Comparison of ENCODE assay signal across 18 mouse cellular contexts in genomic region chr1:39579139-39579538, GRCm38 (mm10). TPM values are rescaled to one million over a fixed set of nuclear protein-coding genes. Genes with fewer than 3 reads are reported as not detected.
DNase-seq lines count a peak whose midpoint lies in the region; ATAC-seq and TF ChIP-seq lines count a peak whose summit lies in the region.
"Had no signal": no experiment of that assay in that cellular context is flagged by ENCODE, and none has a peak within 500 bp of the region (broad histone marks: within the 10 kb centered on the region; RNA-seq: fewer than 3 reads in every experiment).

No protein-coding gene starts in this region.

- no peak for TF ChIP-seq POLR2A in heart, adult 2 months (IDR thresholded peaks at IDR 0.05; ENCODE audit: insufficient read depth, low read depth, low read length)
- TF ChIP-seq POLR2A in bone marrow, adult 2 months (IDR thresholded peaks at IDR 0.05; ENCODE audit: borderline replicate concordance, control insufficient read depth, low read depth, low read length), result no peak

- TF ChIP-seq EP300 in heart, adult 2 months (IDR thresholded peaks at IDR 0.05; ENCODE audit: insufficient read depth, low read depth, low read length), result no peak
- no peak for TF ChIP-seq EP300 in lung, postnatal 0 days (IDR thresholded peaks at IDR 0.05)

- WGBS in heart, adult 2 months, result 66% methylated on average over 6 of the region's 6 CpGs
- WGBS in bone marrow, adult 2 months, result 14% methylated on average over 6 of the region's 6 CpGs
- 51% methylated on average over 6 of the region's 6 CpGs for WGBS in lung, postnatal 0 days

- no peaks in the 10 kb centered on the region for H3K79me2 ChIP-seq in heart, adult 2 months (replicated peaks; ENCODE audit: control insufficient read depth, insufficient read depth, low read length)

- H3K27me3 ChIP-seq in heart, adult 2 months (ENCODE audit: control insufficient read depth, insufficient read depth, low read length), result no peaks in the 10 kb centered on the region
- H3K27me3 ChIP-seq in lung, postnatal 0 days (replicated peaks; ENCODE audit: insufficient read depth, low read length), result no peaks in the 10 kb centered on the region
- H3K27me3 ChIP-seq: forebrain, embryonic 15.5 days; hindbrain, embryonic 13.5 days; limb, embryonic 12.5 days; midbrain, embryonic 12.5 days had no signal

- no peak for ATAC-seq in lung, postnatal 0 days
- 0 out of 2 replicates have a peak, but pooled peaks have one; percentile 14 for ATAC-seq in monocyte, adult 5-6 weeks (replicated peaks; ENCODE audit: insufficient number of reproducible peaks, low FRiP score, low TSS enrichment, poor library complexity, severe bottlenecking)
- no peak for ATAC-seq in CD4-positive, CD25-positive, alpha-beta regulatory T cell, adult 4 months
- ATAC-seq: forebrain, embryonic 15.5 days had no signal

- no peaks in the 10 kb centered on the region for H3K36me3 ChIP-seq in heart, adult 2 months (ENCODE audit: control insufficient read depth, insufficient read depth, low read length)
- H3K36me3 ChIP-seq in lung, postnatal 0 days (ENCODE audit: insufficient read depth, low read length), result no peaks in the 10 kb centered on the region
- H3K36me3 ChIP-seq: forebrain, embryonic 15.5 days; hindbrain, embryonic 13.5 days; limb, embryonic 12.5 days; midbrain, embryonic 12.5 days had no signal

- intact Hi-C loops in heart, adult 2 months (cut with DNase I), result no loop called here
- intact Hi-C loops in heart, postnatal 14 days (cut with DNase I), result no loop called here

- no peaks in the 10 kb centered on the region for H3K9me3 ChIP-seq in lung, postnatal 0 days (ENCODE audit: low read length)
- H3K9me3 ChIP-seq: forebrain, embryonic 15.5 days; G1E; hindbrain, embryonic 13.5 days; limb, embryonic 12.5 days; midbrain, embryonic 12.5 days had no signal

- no peak overlapping the region for H3K4me3 ChIP-seq in heart, adult 2 months
- H3K4me3 ChIP-seq in bone marrow, adult 2 months (replicated peaks; ENCODE audit: control insufficient read depth, low read depth, low read length), result no peak overlapping the region
- no peak overlapping the region for H3K4me3 ChIP-seq in lung, postnatal 0 days (ENCODE audit: low read depth, low read length)
- H3K4me3 ChIP-seq: forebrain, embryonic 15.5 days; hindbrain, embryonic 13.5 days; limb, embryonic 12.5 days; midbrain, embryonic 12.5 days had no signal

- no peak overlapping the region for H3K4me2 ChIP-seq in lung, postnatal 0 days (replicated peaks; ENCODE audit: low read depth, low read length)
- H3K4me2 ChIP-seq: forebrain, embryonic 15.5 days; hindbrain, embryonic 13.5 days; limb, embryonic 12.5 days; midbrain, embryonic 12.5 days had no signal

- H3K9ac ChIP-seq in heart, adult 2 months (ENCODE audit: low read depth, low read length), result no peak overlapping the region
- H3K9ac ChIP-seq in lung, postnatal 0 days (replicated peaks; ENCODE audit: low read depth), result no peak overlapping the region
- H3K9ac ChIP-seq: forebrain, embryonic 15.5 days; hindbrain, embryonic 13.5 days; limb, embryonic 12.5 days; midbrain, embryonic 12.5 days had no signal

- TF ChIP-seq CTCF in heart, adult 2 months (IDR thresholded peaks at IDR 0.05), result no peak
- TF ChIP-seq CTCF in bone marrow, adult 2 months (IDR thresholded peaks at IDR 0.05; ENCODE audit: control insufficient read depth, insufficient read depth, low read length), result no peak
- TF ChIP-seq CTCF in lung, postnatal 0 days (IDR thresholded peaks at IDR 0.05), result no peak

- DNase-seq in heart, adult 8-10 months (ENCODE audit: low spot score), result peak; percentile 21
- DNase-seq in heart, adult 2 months, result no peak
- peak; percentile 76 for DNase-seq in lung, postnatal 0 days (ENCODE audit: low spot score)
- no peak for DNase-seq in right cerebral cortex, adult 18-20 months
- DNase-seq in heart, postnatal 14 days, result no peak
- DNase-seq: adrenal gland, postnatal 25 days; cerebellum, adult 11 months; cerebellum, postnatal 36 days; kidney, adult 2 months; kidney, postnatal 4 days had no signal

- H3K27ac ChIP-seq in heart, adult 2 months, result no peak overlapping the region
- peak overlapping the region; percentile 71 for H3K27ac ChIP-seq in bone marrow, adult 2 months (ENCODE audit: control insufficient read depth, insufficient read depth, low read depth, low read length, poor library complexity)
- H3K27ac ChIP-seq in lung, postnatal 0 days (ENCODE audit: low read length), result peak overlapping the region; percentile 97
- H3K27ac ChIP-seq: forebrain, embryonic 15.5 days; hindbrain, embryonic 13.5 days; limb, embryonic 12.5 days; midbrain, embryonic 12.5 days had no signal

- H3K4me1 ChIP-seq in heart, adult 2 months (ENCODE audit: control insufficient read depth, insufficient read depth, low read length), result peaks cover 2% of the 10 kb centered on the region
- H3K4me1 ChIP-seq in bone marrow, adult 2 months (ENCODE audit: control insufficient read depth, insufficient read depth, low read length), result peaks cover 4% of the 10 kb centered on the region; the same call in 1 of the 2 replicates
- H3K4me1 ChIP-seq in lung, postnatal 0 days (ENCODE audit: insufficient read depth, low read depth, low read length), result peaks cover 9% of the 10 kb centered on the region; the same call in 1 of the 2 replicates

RNA-seq across cellular contexts. Expression of gene Rnf149, which starts 1.9 kb away (rescaled TPM):
- total RNA-seq in heart, adult 8-10 months (2022), result 1 to 10 TPM; 6.2 to 9.5 (median 7.8) TPM
- total RNA-seq in heart, adult 2 months (2021), result 1 to 10 TPM; 7.0 to 8.5 TPM
- 3.6 and 5.7 TPM in 2 replicates for polyA plus RNA-seq in heart, adult 2 months (2012; rRNA removed)
- 4.9 and 12.8 TPM in 2 replicates for polyA plus RNA-seq in bone marrow, adult 2 months (2011; ENCODE audit: insufficient read depth, insufficient read length, low replicate concordance, missing spikeins)
- polyA plus RNA-seq in lung, postnatal 0 days (2015; fragmentation: Nextera tagmentation; extraction: Ambion mirVana), result 25.1 and 31.0 TPM in 2 replicates
- total RNA-seq in monocyte, adult 5-6 weeks (2017), result 204 to 430 TPM (median 348 TPM) in 3 replicates
- total RNA-seq in heart, postnatal 14 days (2021), result 10 to 100 TPM; 10.8 to 11.5 TPM
- 10 to 100 TPM; 18.6 to 19.9 TPM for polyA plus RNA-seq in CD4-positive, CD25-positive, alpha-beta regulatory T cell, adult 4 months (2017; shearing (Covaris generic))

RNA-seq across cellular contexts. Expression of gene Cnot11, which starts 44.3 kb away (rescaled TPM):
- total RNA-seq in heart, adult 8-10 months (2022), result 10 to 100 TPM; 13.3 to 15.1 (median 14.3) TPM
- 10 to 100 TPM; 13.2 to 15.6 TPM for total RNA-seq in heart, adult 2 months (2021)
- polyA plus RNA-seq in heart, adult 2 months (2012; rRNA removed), result 9.8 and 11.9 TPM in 2 replicates
- 17.5 and 18.8 TPM in 2 replicates for polyA plus RNA-seq in bone marrow, adult 2 months (2011; ENCODE audit: insufficient read depth, insufficient read length, low replicate concordance, missing spikeins)
- 10.0 and 10.7 TPM in 2 replicates for polyA plus RNA-seq in lung, postnatal 0 days (2015; fragmentation: Nextera tagmentation; extraction: Ambion mirVana)
- total RNA-seq in monocyte, adult 5-6 weeks (2017), result 23.9 to 27.3 TPM (median 24.0 TPM) in 3 replicates
- 10 to 100 TPM; 14.7 to 15.7 TPM for total RNA-seq in heart, postnatal 14 days (2021)
- polyA plus RNA-seq in CD4-positive, CD25-positive, alpha-beta regulatory T cell, adult 4 months (2017; shearing (Covaris generic)), result 1 to 10 TPM; 2.9 to 4.8 TPM

Comparison
In these comparisons a context has a peak if more than half of its experiments do, and no peak if none do; other contexts are left out.
1. DNase-seq: peak in heart, adult 8-10 months (single experiment) and lung, postnatal 0 days (single experiment); none in heart, adult 2 months (0 of 2), right cerebral cortex, adult 18-20 months (single experiment) and heart, postnatal 14 days (0 of 2).
2. RNA of gene Rnf149, which starts 1.9 kb away (total RNA-seq): 204 to 430 TPM in monocyte, adult 5-6 weeks; 10.8 to 11.5 TPM in heart, postnatal 14 days, 6.2 to 9.5 TPM in heart, adult 8-10 months and 7.0 to 8.5 TPM in heart, adult 2 months; every median in the first group is over 10 times any median in the second.